Mouse (Mus musculus) retina, postnatal 1 day (tissue): ENCODE measurements around the gene Spata31d1d.
"Not testable (repeated sequence)": the region's sequence is repeated elsewhere in the genome, so short reads cannot be mapped to it uniquely, and the experiment has no call there.

ENCODE experiments used
- DNase-seq: peaks from one replicate; pipeline ENCODE4 v3.0.0-alpha.2; 2012

The Spata31d1d gene

DNA sequence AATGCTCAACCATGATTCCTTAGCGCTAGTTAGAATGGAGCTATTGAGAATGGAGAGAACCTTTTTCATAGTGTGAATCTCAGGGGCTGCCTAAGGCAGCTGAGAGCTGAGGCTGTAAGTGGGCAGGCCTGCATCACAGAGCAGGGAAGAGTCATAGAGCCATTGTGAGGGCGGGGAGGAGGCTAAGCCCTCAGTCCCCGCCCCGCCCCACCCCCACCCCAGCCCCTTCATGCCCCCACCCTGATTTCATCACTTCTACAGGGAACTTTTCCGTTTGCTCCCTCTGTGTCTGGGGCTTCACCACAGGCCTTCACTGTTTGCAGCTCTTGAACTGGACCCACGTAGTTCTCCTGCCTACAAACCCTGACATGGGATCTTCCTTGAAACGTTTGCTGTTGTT is at the start of gene Spata31d1d:
Gene Spata31d1d (minus strand): TSS at position 101 of the 400 bp plus-strand sequence.
- no peak for DNase-seq

DNA sequence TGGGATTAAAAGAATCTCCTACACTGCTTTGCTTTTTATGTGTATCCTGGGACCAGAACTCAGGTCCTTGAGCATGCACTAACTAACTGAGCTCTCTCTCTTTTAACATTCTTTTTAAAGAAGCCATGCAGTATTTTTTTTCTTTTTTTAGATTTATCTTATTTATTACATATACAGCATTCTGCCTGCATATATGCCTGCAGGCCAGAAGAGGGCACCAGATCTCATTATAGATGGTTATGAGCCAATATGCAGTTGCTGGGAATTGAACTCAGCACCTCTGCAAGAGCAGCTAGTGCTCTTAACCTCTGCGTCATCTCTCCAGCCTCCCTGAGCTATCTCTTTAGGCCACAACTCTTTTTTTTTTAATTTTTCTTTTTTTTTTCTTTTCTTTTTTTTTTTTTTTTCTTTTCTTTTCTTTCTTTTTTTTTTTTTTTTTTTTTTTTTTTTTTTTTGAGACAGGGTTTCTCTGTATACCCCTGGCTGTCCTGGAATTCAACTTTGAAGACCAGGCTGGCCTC is 48.3 kb upstream of the Spata31d1d start:
- not testable (repeated sequence) for DNase-seq

DNA sequence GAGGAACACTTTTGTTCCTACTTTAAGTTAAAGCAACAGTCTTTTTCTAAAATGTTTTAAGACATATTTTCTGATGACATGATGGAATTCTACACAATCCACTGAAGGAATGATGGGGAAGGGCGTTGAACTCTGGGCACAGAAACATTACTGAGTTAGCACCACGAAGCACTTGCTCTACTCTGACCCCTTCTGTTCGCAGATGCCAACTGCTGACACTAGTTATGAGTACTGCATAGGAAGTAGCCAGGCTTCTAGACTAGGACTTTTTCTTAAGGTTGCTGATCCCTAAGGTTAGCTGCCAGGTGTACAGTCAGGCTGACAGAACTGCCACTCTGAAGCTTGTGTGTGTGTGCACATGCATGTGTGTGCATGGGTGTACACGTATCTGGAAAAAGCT is 47.7 kb upstream of the Spata31d1d start:
- DNase-seq, result peak; percentile 11

- DNase-seq, result no peak
Observed at GRCm38 (mm10) chr13:59775168-59775567, 43.6 kb upstream of the Spata31d1d start.

DNA sequence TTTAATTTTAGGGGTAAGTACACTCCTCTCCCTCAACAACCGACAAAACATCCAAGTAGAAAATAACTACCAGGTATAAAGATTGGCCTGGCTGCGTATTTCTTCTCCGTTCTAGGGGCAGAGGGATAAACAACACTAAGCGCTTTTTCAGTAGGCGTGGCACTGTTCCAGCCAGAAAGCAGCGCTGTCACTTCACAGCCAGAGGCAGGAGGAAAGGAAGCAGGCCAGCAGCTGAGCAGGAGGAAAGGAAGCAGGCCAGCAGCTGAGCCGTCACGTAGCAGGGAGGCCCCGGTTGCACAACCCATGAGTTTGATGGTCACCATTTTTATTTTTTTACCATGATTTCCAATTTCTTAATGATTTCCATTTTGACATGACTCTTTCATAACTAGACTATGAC is 39.7 kb upstream of the Spata31d1d start:
- DNase-seq, result peak; percentile 17

- no peak for DNase-seq
Observed at GRCm38 (mm10) chr13:59770847-59771246, 39.3 kb upstream of the Spata31d1d start.

- DNase-seq, result peak; percentile 94
Observed at GRCm38 (mm10) chr13:59770164-59770562, 38.6 kb upstream of the Spata31d1d start.

DNA sequence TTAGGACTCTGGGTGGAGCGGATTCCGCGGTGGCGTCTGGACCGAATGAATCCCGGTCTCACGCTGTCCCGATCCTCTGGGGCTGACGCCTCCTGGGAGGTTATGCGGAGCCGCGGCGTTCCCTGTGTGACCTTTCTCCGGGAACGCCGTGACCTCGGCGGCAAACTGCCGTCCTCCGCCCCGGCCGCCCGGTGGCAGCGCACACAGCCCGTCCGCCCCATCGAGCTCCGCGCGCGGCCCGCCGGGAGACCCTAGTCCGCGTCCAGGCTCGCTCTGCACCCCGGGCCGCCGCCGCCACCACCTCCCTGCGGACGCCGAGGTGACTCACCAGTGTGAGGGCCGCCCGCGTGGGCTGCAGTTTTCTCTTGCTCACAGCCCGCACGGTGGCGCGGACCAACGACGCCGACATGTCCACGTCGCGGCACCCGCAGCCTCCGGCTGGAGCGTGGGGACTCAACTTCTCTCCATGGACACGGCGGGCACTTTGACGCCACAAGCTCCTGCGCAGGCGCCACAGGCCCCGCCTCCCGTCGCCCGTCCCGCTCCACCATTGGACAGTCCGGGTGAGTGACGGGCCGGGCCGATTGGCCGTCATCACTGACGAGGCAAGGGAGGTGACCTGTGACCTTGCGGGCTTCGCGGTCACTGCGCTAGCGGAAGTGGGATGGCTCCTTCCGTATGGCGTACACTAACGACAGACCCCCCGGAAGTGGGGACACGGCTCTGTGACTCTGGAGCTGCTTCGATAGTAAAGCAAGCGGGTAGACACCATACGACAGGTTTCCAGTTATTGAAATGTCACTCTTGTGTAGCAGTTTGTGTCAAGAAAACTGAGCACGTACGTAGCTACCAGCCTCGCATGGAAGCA is 38.0 kb upstream of the Spata31d1d start, which contains the start of gene Isca1:
Gene Isca1 (minus strand): TSS at position 515 of the 868 bp plus-strand sequence.
- DNase-seq, result peak; percentile 99

DNA sequence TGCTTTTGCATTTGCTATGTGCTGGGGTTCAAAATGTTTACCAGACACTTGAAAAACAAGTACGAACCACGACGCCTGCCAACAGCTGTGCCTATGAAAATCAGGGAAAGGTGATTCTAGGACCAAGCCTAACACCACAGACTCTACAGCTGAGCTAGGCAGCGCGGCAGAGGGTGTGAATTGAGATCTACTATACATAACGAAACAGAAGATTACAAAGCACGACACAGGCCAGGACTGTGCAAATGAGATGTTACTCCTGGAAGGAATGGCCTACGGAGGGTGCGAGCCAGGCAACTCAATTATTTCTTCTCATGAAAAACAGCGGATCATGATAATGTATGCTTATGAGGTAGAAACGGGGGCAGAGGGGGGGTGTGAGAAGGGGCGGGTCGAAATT is 37.0 kb upstream of the Spata31d1d start:
- DNase-seq, result no peak

GRCm38 (mm10) chr13:59766786-59767515 is 35.4 kb upstream of the Spata31d1d start:
- no peak for DNase-seq

DNA sequence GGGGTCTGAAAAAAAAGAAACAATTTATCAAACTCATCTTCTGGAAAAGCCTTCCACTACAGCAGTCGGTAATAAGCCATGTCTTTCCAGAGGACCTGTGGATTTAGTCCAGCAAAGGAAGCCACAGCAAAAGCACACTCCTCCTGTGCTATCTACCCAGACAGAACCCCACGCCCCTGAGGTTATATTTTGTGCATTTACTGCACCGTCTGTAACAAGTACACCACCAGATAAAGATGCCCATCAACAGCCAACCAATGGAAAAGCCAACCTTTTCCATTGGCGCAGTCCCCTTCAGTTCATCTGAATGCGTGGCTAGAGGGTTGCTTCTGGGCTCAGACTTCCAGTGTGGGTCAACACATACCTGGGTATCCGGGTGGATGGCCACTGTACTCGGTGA is 31.2 kb upstream of the Spata31d1d start:
- DNase-seq, result no peak

DNA sequence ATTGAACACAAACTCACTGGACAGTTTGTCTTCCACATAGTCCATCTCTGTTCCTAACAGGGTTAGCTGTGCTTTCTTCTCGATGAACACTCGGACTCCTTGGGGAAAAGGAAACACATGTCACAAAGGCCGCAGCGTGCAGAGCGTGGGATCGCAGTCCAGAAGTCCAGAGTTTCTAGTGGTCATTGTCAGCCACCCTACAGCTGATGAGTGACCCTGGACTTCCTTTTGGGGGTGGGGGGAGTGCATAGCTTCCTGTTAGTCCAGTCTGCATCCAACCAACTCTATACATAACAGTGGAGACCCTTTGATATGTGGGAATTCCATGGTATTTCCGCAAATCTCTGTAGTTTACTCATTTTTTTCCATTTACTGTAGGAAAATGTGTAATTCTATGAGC is 25.4 kb upstream of the Spata31d1d start:
- no peak for DNase-seq

GRCm38 (mm10) chr13:59750310-59750709 is 18.8 kb upstream of the Spata31d1d start:
- no peak for DNase-seq

GRCm38 (mm10) chr13:59746711-59747110 is 15.2 kb upstream of the Spata31d1d start, which contains the start of gene 1700014D04Rik:
Gene 1700014D04Rik (minus strand): TSS chr13:59746752.
- no peak for DNase-seq

DNA sequence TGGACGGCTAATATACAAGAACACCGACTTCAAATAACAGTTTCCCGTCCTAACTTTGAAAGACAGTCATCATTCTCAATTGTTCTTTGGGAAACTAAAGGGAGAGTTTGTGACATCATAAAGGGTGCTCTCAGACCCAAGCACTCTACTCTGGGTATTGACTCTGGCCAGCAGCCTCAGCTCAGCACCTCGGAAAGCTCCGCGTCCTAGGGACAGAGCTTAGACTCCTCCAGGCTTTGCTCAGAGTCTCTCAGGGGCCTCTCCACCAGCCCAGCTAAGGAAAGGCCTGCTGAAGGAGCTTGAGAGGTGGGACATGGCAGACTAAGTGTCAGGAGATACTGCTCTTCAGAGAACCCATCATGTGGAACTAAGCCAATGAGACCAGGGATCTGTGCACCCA is 14.6 kb upstream of the Spata31d1d start:
- no peak for DNase-seq

GRCm38 (mm10) chr13:59745462-59745861 is 13.9 kb upstream of the Spata31d1d start:
- no peak for DNase-seq

- no peak for DNase-seq
Observed at GRCm38 (mm10) chr13:59741697-59742096, 10.1 kb upstream of the Spata31d1d start.

DNA sequence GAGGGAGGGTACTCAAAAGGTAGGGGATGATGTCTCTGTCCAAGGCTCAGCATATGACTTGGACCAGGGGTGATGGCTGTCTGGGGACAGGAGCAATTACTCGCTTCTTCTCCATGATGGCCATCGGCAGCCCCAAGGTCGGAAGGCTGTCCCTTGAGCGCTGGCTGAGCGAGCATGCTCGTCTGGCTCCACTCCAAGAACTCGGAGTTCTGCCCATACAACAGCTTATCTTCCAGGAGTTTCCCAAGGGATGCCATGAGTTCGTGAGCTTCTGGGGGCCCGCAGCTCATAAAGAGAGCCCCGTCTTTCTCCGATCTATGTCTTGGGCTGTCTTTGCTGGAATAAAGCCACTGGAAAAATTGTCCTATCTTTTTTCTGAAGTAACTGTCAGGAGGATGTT is 9.5 kb upstream of the Spata31d1d start:
- no peak for DNase-seq

DNA sequence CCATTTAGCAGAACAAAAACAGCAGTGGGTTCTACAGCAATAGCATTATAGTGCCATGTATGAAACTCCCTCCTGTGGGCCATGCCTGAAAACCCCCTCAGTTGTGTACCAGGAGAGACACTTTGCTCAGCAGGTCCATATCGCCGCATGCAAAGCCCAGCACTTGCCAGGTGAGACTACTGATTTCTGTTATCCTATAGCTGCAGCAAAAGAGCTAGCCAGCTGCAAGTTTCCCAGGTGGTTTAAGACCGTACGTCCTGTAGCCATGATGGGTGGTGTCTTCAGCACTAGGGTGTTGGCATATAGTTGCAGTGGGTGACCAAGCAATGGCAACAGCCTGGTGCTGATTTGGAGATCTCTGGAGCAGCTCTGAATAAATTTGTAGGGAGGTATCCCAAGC is 7.8 kb upstream of the Spata31d1d start:
- no peak for DNase-seq

GRCm38 (mm10) chr13:59738455-59738854 is 6.9 kb upstream of the Spata31d1d start:
- no peak for DNase-seq

GRCm38 (mm10) chr13:59735190-59735589 is 3.6 kb upstream of the Spata31d1d start:
- DNase-seq, result peak; percentile 65

DNA sequence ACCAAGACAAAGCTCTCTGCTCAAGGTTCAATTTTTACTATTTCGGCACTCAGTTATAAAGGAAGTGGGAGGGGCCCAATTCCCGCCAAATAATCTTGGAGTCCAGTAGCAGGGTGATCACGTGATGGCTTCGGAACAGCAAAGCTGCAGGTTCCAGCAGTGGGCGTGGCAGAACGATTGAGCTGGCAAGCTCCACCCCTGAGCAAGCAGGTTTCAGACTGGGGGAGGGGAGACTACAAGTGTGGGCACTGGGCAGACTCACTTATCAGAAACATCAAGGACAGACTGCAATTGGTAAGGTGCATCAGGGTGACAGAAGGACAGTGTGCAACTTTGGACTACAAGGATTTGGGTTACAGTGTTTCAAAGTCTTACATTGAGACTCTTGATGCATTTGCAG is 2.8 kb upstream of the Spata31d1d start:
- not testable (repeated sequence) for DNase-seq

DNA sequence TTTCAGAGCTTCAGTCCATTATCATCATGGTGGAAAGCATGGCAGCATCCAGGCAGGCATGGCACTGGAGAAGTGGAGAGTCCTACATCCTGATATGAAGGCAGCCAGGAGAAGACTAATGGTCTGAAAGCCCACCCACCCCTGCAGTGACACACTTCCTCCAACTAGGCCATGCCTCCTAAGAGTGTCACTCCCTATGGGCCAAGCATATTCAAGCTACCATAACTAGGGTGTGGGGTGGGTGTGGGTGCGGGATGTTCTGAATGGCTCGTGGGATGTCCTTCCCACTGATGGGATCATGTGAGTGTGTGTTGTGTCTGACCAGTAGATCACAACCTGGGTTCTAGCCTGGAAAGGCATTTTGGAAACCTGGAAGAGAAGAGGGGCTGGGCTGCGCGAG is 2.4 kb upstream of the Spata31d1d start:
- no peak for DNase-seq
